Mouse (Mus musculus) mouse trophoblast stem cell (cell line): Measurements from ENCODE around the gene Stard10.

Experiments
- in situ Hi-C, 2 experiments: fragments of 300-500 bp; cut with MseI, MboI; formaldehyde crosslinking; loops; 2 replicates in 1 of 2; 3 replicates in 1 of 2; pipeline ENCODE4 v1.15.1; 2025

Stard10 gene

DNA sequence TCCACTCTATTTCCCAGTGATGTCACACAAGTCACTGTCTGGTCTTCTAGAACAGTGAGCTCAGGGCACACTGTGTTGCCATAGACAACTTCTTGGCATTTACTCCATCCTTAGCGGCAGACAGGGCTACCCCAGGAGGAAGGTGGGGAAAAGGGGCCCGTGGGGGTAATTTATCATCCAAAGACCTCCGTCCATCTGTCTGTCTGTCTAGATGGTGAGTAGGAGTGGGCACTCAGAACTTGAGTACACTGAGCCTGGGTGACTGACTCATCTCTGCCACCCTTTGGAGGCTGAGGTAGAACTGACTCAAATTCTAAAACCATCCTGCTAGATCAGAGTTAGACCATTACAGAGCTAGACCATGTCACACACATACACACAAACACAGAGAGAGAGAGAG, at the start of gene Stard10:
Stard10 (plus strand) TSS at position 73 of the 400 bp plus-strand sequence.
- in situ Hi-C loops: no loop called here

DNA sequence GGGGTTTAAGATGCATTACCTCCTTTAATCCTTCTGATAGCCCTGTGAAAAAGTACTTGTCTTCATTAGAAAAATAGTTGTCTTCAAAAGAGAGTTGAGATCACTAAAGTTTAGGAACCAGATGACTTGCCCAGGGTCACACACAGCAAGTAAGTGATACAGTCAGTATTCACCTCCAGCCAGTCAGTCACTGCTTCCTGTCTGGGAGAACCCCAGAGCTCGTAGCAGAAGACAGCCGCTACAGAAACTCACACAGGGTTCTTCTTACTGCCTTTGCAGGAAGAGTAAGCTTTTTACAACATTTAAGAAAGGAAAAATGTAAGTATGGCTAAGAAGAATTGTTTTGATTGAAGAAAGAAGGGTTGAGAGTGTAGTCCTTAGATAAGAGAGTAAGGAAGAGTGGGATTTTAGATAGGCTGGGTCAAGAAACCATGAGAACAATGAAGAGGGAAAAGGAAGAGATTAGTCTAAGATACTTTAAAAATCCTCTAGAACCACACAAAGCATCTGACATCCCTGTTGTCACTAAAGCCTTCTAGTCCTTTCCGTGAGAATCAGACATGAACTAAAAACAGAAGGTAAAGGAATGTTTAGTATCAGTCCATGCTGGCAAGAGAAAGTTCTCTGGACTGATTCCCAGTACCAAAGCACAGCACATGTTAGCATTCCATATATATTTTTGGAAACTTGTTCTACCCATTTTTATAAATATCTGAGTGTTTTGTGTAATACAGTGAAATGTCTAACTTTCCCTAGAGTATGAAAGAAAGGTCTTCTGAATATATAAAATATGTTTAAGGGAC, 49.2 kb upstream of the Stard10 start:
- in situ Hi-C loops: no loop called here

GRCm38 (mm10) chr7:101271602-101272001, 45.3 kb upstream of the Stard10 start:
- in situ Hi-C loops: no loop called here

GRCm38 (mm10) chr7:101272466-101273160, 44.3 kb upstream of the Stard10 start:
- in situ Hi-C loops: no loop called here

DNA sequence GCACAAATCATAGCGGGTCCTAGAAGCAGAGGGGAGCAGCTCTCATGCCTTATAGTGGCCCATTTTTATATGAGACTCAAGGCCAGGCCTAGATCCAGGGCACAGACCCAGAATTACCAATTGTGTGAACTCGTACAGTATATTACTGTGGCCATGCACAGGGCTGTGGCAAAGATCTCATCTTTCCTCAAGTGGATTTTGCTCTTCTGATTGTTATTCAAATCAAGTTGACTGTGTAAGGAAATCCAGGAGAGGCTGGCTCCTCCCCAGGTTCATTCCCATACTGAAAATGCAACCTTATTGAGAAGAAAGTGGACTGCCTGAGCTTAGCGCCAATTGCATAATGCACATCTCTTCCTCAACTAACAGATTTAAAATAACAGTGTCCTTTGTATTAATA, 34.2 kb upstream of the Stard10 start:
- in situ Hi-C loops: loop anchor here (10.0 kb wide), 1 partner anchor 218 kb away; no protein-coding TSS in a partner anchor

DNA sequence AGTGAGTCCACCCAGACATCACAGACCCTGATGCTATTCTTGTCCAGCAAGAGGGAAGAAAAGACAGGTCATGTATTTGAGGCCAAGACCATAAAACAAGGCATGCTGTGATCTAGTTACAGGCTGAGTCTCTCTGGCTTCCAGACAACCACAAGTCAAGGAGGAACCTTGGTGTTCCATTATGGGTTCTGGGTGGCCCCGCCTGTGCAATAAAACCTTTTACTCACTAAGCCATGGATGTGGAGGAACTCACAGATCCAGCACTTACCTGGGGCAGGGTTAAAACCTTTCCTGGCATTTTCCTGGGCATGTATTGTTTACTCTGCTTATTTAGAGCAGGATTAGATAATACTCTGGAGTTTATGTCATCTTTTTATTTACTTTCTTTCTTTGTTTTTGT, 32.4 kb upstream of the Stard10 start:
- in situ Hi-C loops: loop anchor here (10.0 kb wide), 1 partner anchor 220 kb away; no protein-coding TSS in a partner anchor

- in situ Hi-C loops: loop anchor here (10.0 kb wide), 1 partner anchor 222 kb away; no protein-coding TSS in a partner anchor
Observed at GRCm38 (mm10) chr7:101286891-101287290, 30.0 kb upstream of the Stard10 start.

GRCm38 (mm10) chr7:101287820-101288219, 29.1 kb upstream of the Stard10 start:
- in situ Hi-C loops: loop anchor here (10.0 kb wide), 1 partner anchor 223 kb away; no protein-coding TSS in a partner anchor

GRCm38 (mm10) chr7:101288436-101288835, 28.4 kb upstream of the Stard10 start:
- in situ Hi-C loops: loop anchor here (10.0 kb wide), 1 partner anchor 224 kb away; no protein-coding TSS in a partner anchor

- in situ Hi-C loops: no loop called here
Observed at GRCm38 (mm10) chr7:101290401-101290800, 26.5 kb upstream of the Stard10 start.

GRCm38 (mm10) chr7:101291211-101291610, 25.7 kb upstream of the Stard10 start:
- in situ Hi-C loops: no loop called here

GRCm38 (mm10) chr7:101291641-101292040, 25.2 kb upstream of the Stard10 start:
- in situ Hi-C loops: no loop called here

GRCm38 (mm10) chr7:101292086-101292485, 24.8 kb upstream of the Stard10 start:
- in situ Hi-C loops: no loop called here

- in situ Hi-C loops: no loop called here
Observed at GRCm38 (mm10) chr7:101292696-101293095, 24.2 kb upstream of the Stard10 start.

GRCm38 (mm10) chr7:101293138-101293537, 23.7 kb upstream of the Stard10 start:
- in situ Hi-C loops: no loop called here

GRCm38 (mm10) chr7:101293611-101294010, 23.3 kb upstream of the Stard10 start:
- in situ Hi-C loops: no loop called here

- in situ Hi-C loops: no loop called here
Observed at GRCm38 (mm10) chr7:101295438-101295837, 21.4 kb upstream of the Stard10 start.

DNA sequence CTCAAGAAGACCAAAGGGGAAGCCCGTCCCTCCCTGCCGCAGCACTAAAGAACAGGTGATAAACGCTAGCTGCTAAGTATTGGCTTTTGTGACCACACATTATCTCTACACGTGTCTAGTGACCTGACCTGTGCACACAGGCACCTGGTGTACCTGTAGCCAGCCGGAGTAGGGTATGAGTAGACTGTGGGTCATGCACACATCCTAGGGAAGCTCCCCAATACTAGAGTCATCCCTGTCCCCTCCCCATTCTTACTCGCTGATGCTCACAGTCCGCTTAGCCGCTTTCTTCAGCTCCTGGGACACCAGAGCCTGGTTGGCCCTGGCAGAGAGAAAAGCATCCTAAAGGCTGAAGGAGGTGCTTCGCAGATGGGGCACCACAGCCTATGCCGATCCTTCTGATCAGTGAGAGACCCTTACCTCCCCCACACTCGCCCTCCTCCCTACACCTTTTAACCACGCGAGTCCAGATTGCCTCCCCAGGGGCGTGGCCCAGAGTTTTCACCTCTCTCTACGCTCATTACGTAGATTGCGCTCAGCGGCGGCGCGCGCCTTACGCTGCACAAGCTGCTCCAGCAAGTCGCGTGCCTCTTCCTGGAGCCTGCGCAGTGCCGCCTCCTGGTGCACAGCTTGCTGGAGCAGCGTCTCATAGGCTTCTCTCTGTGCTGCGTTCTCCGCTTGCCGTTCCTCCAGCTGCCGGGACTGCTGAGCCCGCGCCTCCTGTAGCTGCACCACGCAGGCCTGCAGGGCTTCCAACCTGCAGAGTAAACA, 20.4 kb upstream of the Stard10 start:
- in situ Hi-C loops: no loop called here

- in situ Hi-C loops: no loop called here
Observed at GRCm38 (mm10) chr7:101297023-101297405, 19.9 kb upstream of the Stard10 start.

DNA sequence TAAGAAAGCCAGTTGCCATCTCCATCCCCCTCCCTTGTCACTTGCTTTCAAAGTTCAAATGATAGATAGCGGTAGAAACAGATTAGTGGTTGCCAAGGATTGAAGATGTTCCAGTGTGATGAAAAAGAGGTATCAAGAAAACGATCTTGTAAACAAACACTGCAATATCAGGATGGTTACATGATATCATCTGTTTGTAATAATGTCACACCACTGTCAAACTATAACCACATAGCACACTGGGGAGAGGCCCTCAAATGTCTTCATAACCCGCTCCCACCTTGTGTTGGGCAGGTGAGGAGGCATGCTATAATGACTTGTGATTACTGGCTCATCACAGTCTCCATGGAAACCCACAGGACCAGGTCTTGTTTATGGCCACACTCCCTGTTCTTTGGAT, 18.5 kb upstream of the Stard10 start:
- in situ Hi-C loops: no loop called here

- in situ Hi-C loops: no loop called here
Observed at GRCm38 (mm10) chr7:101301361-101301880, 15.5 kb upstream of the Stard10 start.
